Mouse (Mus musculus) ovary, adult 2 months (tissue): Measurements from ENCODE around the gene Car12. TPM values are rescaled to one million over a fixed set of nuclear protein-coding genes. Genes with fewer than 3 reads are reported as not detected.

Source experiments
- polyA plus RNA-seq: library from polyadenylated mRNA; depleted of rRNA; stranded (reverse); fragments of >200 nt; gene quantifications from 2 replicates; pipeline ENCODE4 v1.2.3, GENCODE M21; 2012; rRNA removed

The Car12 gene
- polyA plus RNA-seq: 9.0 and 43.6 TPM in 2 replicates

GRCm38 (mm10) chr9:66713135-66714021 is at the start of gene Car12:
Gene Car12 (plus strand): TSS chr9:66713686.

GRCm38 (mm10) chr9:66795464-66796324 is 82.2 kb downstream of the Car12 start, which contains the start of gene Aph1b:
Gene Aph1b (minus strand): TSS chr9:66795490.

GRCm38 (mm10) chr9:66796739-66797138 is 83.3 kb downstream of the Car12 start, which contains the start of gene Gm10647:
Gene Gm10647 (plus strand): TSS chr9:66797039.

Other genes starting within 250 kb of the Car12 start
- gene Fbxl22, start 199.1 kb upstream of the Car12 start, polyA plus RNA-seq: 71.2 and 118 TPM in 2 replicates
- gene Usp3, start 120.5 kb upstream of the Car12 start, polyA plus RNA-seq: 30.9 and 36.8 TPM in 2 replicates
- 4.1 and 6.0 TPM in 2 replicates for gene Aph1b, start 81.8 kb downstream of the Car12 start, polyA plus RNA-seq
- gene Gm10647, start 83.4 kb downstream of the Car12 start, polyA plus RNA-seq: 0.10 and 0.16 TPM in 2 replicates
- gene Aph1c, start 121.0 kb downstream of the Car12 start, polyA plus RNA-seq: 2.6 and 2.7 TPM in 2 replicates
- gene Rab8b, start 206.0 kb downstream of the Car12 start, polyA plus RNA-seq: 7.1 TPM in 2 replicates
- 8.3 and 14.9 TPM in 2 replicates for gene Rps27l, start 232.4 kb downstream of the Car12 start, polyA plus RNA-seq